Mouse (Mus musculus) lung, embryonic 15.5 days (tissue): ENCODE data around the gene Cbr2. TPM values are rescaled to one million over a fixed set of nuclear protein-coding genes. Genes with fewer than 3 reads are reported as not detected.
A peak's percentile ranks its signal among the peaks of the same experiment; 100 is the strongest.
"Not testable (repeated sequence)": the region's sequence is repeated elsewhere in the genome, so short reads cannot be mapped to it uniquely, and the experiment has no call there.

Experiments used
- ATAC-seq: fragments of 200-750 bp; cut with Nextera tagmentation; 2 replicates; pipeline ENCODE4 v1.8.0; 2017; ENCODE audit warnings: moderate number of reproducible peaks, borderline replicate concordance; ENCODE audit not compliant: low FRiP score, low TSS enrichment; ENCODE audit errors: extremely low read depth
- H3K27ac ChIP-seq: fragments of 300-500 bp; sonication (generic); 2 replicates; pipeline ENCODE4 v1.5.1; 2015; ENCODE audit warnings: moderate library complexity, mild to moderate bottlenecking, inconsistent platforms
- H3K27me3 ChIP-seq: fragments of 300-500 bp; sonication (generic); 2 replicates; pipeline ENCODE4 v1.6.1; 2015; ENCODE audit warnings: inconsistent platforms
- H3K36me3 ChIP-seq: fragments of 300-500 bp; sonication (generic); 2 replicates; pipeline ENCODE4 v1.6.1; 2015; ENCODE audit warnings: inconsistent platforms
- H3K4me1 ChIP-seq: fragments of 300-500 bp; sonication (generic); 2 replicates; pipeline ENCODE4 v1.6.1; 2015; ENCODE audit warnings: inconsistent platforms
- H3K4me2 ChIP-seq: fragments of 300-500 bp; sonication (generic); 2 replicates; pipeline ENCODE4 v1.6.1; 2015; ENCODE audit warnings: inconsistent platforms, mild to moderate bottlenecking, moderate library complexity
- H3K4me3 ChIP-seq: fragments of 300-500 bp; sonication (generic); 2 replicates; pipeline ENCODE4 v1.5.1; 2015; ENCODE audit warnings: mild to moderate bottlenecking, inconsistent platforms
- H3K9ac ChIP-seq: fragments of 300-500 bp; sonication (generic); 2 replicates; pipeline ENCODE4 v1.6.1; 2015; ENCODE audit warnings: inconsistent platforms
- H3K9me3 ChIP-seq: fragments of 300-500 bp; sonication (generic); 2 replicates; pipeline ENCODE4 v1.6.1; 2016; ENCODE audit warnings: inconsistent platforms
- WGBS: fragments of 180-500 bp; shearing (Covaris S2); methylation state at CpG from one replicate; pipeline ENCODE4 v1.1.7; 2015; 5-methylcytosine and 5-hydroxymethylcytosine counted together
- polyA plus RNA-seq: library from polyadenylated mRNA; unstranded; fragments of >200 nt; fragmentation: Nextera tagmentation; extraction: Ambion mirVana; gene quantifications from 2 replicates; pipeline ENCODE4 v1.2.1, GENCODE M21; 2015

Cbr2 gene
- polyA plus RNA-seq: 102 and 103 TPM in 2 replicates

GRCm38 (mm10) chr11:120731858-120732680, at the start of gene Cbr2:
Cbr2 (minus strand) TSS chr11:120732114.
- 69% methylated on average over 12 of the region's 12 CpGs for WGBS
- Histone ChIP-seq H3K36me3 (no peaks in the 10 kb centered on the region), H3K9ac (no peak within 1 kb of the TSS), H3K4me1 (peaks cover 20% of the 10 kb centered on the region), H3K4me2 (no peak within 1 kb of the TSS), H3K4me3 (no peak within 1 kb of the TSS), H3K27me3 (no peaks in the 10 kb centered on the region), H3K27ac (peak within 1 kb of the TSS; percentile 38; the same call in 1 of the 2 replicates), H3K9me3 (no peaks in the 10 kb centered on the region)
- no peak for ATAC-seq

GRCm38 (mm10) chr11:120781361-120781760, 49.4 kb upstream of the Cbr2 start:
- H3K27me3 ChIP-seq, ATAC-seq, H3K4me3 ChIP-seq, H3K27ac ChIP-seq, H3K9ac ChIP-seq, H3K9me3 ChIP-seq, H3K4me2 ChIP-seq: not testable (repeated sequence)
- WGBS: 93% methylated on average over 6 of the region's 6 CpGs
- H3K4me1 ChIP-seq: peaks cover 18% of the 10 kb centered on the region
- peaks cover 13% of the 10 kb centered on the region for H3K36me3 ChIP-seq

GRCm38 (mm10) chr11:120779876-120780275, 48.0 kb upstream of the Cbr2 start:
- no peak overlapping the region for H3K4me3 ChIP-seq
- H3K36me3 ChIP-seq: peaks cover 8% of the 10 kb centered on the region; the same call in 1 of the 2 replicates
- H3K4me1 ChIP-seq: peaks cover 11% of the 10 kb centered on the region
- H3K27me3 ChIP-seq: no peaks in the 10 kb centered on the region
- no peak for ATAC-seq
- 89% methylated on average over 1 of the region's 1 CpGs for WGBS
- H3K4me2 ChIP-seq: no peak overlapping the region
- H3K27ac ChIP-seq: no peak overlapping the region
- H3K9ac ChIP-seq: no peak overlapping the region
- no peaks in the 10 kb centered on the region for H3K9me3 ChIP-seq

GRCm38 (mm10) chr11:120777123-120777522, 45.2 kb upstream of the Cbr2 start:
- no peak overlapping the region for H3K9ac ChIP-seq
- 33% methylated on average over 6 of the region's 6 CpGs for WGBS
- H3K27me3 ChIP-seq: no peaks in the 10 kb centered on the region
- ATAC-seq: no peak
- H3K27ac ChIP-seq: no peak overlapping the region
- H3K4me3 ChIP-seq: no peak overlapping the region
- H3K4me1 ChIP-seq: no peaks in the 10 kb centered on the region
- peaks cover 7% of the 10 kb centered on the region; the same call in 1 of the 2 replicates for H3K36me3 ChIP-seq
- no peaks in the 10 kb centered on the region for H3K9me3 ChIP-seq
- H3K4me2 ChIP-seq: no peak overlapping the region

DNA sequence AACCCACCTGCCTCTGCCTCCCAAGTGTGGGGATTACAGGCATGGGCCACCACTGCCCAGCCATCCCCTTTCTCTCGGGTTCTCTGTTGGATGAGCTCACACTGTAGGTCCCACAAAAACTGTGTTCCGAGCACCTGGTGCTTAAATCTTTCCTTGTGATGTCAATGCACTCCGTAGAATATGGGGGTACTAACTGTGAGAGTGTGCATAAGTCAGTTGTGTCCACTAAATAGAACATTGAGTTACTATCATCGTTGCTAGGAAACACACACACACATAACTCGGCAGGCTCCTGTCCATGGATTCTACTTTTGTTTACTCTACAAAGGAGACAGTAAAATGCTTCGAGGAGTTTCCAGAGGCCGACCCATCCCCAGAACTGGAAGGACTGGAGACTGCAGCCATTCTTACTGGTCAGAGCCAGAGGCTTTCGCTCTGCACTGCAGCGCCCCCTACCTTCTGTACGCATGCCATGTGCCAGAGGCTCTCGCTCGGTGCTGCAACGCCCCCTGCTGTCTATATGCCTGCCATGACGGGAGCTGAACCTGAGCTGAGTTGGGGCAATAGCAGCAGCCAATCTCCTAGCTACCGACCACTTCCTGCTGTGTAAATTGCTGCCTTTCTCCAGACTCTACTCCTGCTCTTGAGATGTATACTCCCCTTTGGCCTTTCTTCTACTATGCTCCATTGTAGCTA, 44.0 kb upstream of the Cbr2 start:
- ATAC-seq: peak; percentile 86

GRCm38 (mm10) chr11:120773463-120774190, 41.7 kb upstream of the Cbr2 start:
- Histone ChIP-seq H3K9me3 (no peaks in the 10 kb centered on the region), H3K4me2 (no peak overlapping the region), H3K27ac (no peak overlapping the region), H3K27me3 (no peaks in the 10 kb centered on the region), H3K4me3 (no peak overlapping the region), H3K36me3 (no peaks in the 10 kb centered on the region), H3K4me1 (no peaks in the 10 kb centered on the region), H3K9ac (no peak overlapping the region)
- no peak for ATAC-seq
- 84% methylated on average over 7 of the region's 7 CpGs for WGBS

More for the DNA sequence above, 44.0 kb upstream of the Cbr2 start:
- H3K27ac ChIP-seq: no peak overlapping the region
- no peak overlapping the region for H3K4me2 ChIP-seq
- no peak overlapping the region for H3K4me3 ChIP-seq
- no peaks in the 10 kb centered on the region for H3K27me3 ChIP-seq
- H3K9me3 ChIP-seq: no peaks in the 10 kb centered on the region
- H3K36me3 ChIP-seq: no peaks in the 10 kb centered on the region
- no peak overlapping the region for H3K9ac ChIP-seq
- H3K4me1 ChIP-seq: no peaks in the 10 kb centered on the region
- WGBS: 22% methylated on average over 15 of the region's 15 CpGs

DNA sequence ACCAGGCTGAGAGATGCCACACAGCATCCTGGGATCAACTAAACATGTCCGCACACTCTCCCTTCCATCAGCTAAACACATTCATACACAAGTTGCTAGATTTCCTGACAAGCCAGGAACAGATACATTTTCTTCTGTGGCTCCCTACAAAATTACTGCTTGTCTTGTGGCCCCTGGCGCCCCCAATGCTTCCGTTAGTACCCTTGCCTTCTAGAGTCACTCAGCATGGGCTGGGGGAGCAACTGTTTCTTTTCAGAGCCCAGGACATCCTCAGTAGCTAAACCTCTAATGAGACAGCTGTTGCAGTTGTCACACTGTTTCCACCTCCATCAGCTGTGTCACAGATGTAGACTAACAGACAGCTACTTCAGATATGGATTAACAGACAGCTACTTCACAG, 40.8 kb upstream of the Cbr2 start:
- Histone ChIP-seq H3K27ac (no peak overlapping the region), H3K27me3 (no peaks in the 10 kb centered on the region), H3K4me1 (no peaks in the 10 kb centered on the region), H3K4me2 (no peak overlapping the region), H3K4me3 (no peak overlapping the region), H3K9me3 (no peaks in the 10 kb centered on the region), H3K9ac (no peak overlapping the region), H3K36me3 (no peaks in the 10 kb centered on the region)
- ATAC-seq: no peak
- 75% methylated on average over 3 of the region's 3 CpGs for WGBS

DNA sequence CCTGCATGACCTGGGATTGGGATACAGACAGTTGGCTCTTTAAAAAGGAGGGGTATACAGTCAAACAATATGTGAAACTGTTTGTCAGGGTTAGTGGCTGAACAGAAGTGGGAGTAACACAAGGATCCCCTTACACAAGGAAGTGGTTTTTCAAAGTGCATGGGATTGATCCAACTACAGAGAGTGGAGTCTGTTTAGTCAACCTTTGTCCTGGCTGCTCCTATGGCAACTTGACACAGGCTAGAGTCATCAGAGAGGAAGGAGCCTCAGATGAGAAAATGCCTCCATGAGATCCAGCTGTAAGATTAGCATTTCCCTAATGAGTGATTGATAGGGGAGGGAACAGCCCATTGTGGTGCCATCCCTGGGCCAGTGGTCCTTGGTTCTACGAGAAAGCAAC, 36.3 kb upstream of the Cbr2 start:
- WGBS: 58% methylated on average over 1 of the region's 1 CpGs
- Histone ChIP-seq H3K9me3 (no peaks in the 10 kb centered on the region), H3K36me3 (no peaks in the 10 kb centered on the region), H3K4me2 (no peak overlapping the region), H3K4me1 (no peaks in the 10 kb centered on the region), H3K9ac (no peak overlapping the region), H3K27me3 (no peaks in the 10 kb centered on the region), H3K27ac (no peak overlapping the region), H3K4me3 (no peak overlapping the region)
- no peak for ATAC-seq

DNA sequence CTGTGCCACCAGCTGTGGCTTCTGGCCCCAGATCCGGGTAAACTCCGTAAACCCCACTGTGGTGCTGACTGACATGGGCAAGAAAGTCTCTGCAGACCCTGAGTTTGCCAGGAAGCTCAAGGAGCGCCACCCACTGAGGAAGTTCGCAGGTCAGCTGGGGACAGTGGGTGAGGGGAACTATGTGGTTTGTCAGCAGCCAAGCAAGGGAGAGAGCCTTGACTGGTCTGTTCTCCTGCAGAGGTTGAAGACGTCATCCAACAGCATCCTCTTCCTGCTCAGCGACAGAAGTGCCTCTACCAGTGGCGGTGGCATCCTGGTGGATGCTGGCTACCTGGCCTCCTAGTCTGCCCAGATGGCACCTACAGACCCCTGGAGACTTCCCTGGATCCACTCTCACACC, 35.1 kb upstream of the Cbr2 start:
- ATAC-seq, H3K27ac ChIP-seq, H3K4me2 ChIP-seq, H3K4me1 ChIP-seq, H3K9me3 ChIP-seq, H3K36me3 ChIP-seq, H3K9ac ChIP-seq, H3K27me3 ChIP-seq, H3K4me3 ChIP-seq: not testable (repeated sequence)
- WGBS: 70% methylated on average over 4 of the region's 7 CpGs

DNA sequence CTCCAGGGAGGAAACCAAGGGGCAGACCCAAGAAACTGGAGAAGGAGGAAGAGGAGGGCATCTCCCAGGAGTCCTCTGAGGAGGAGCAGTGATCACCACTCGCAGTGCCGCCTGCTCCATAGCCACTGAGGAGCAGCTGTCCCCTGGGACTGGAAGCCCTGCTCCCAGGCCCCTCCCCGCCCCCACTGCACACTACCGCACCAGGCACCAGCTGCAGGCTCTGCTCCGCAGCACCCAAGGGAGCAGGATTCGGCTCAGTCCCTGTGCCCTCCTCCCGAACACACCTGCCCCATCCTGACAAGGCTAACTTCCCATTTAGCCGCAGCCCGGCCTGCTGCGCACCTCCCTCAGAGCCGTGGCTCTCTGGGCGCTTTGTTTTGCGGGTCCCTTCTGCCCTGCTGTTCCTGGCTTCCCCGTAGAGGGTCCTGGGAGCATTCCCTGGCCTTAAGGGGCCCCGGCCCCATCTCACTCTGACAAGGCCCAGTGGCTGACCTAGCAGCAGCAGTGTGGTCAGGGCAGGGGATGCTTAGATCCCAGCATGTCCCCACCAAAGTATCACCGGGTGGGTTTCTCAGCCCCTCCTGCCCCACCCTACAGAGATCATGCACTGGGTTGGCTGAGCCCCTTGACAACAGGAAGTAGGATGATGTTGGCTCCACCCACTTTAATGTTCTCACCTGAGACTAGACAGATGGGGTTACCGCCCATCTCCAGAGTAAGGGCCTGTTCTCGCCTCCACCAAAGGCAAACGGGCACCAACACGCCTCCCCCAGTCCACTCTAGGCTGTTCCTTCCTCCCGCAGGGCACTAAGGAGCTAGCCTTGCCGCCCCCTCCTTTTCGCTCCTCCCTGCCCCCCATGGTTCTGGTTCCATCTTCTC, 31.4 kb upstream of the Cbr2 start:
- not testable (repeated sequence) for H3K9ac ChIP-seq, H3K9me3 ChIP-seq, H3K27me3 ChIP-seq, H3K4me1 ChIP-seq, H3K4me3 ChIP-seq, H3K27ac ChIP-seq, H3K36me3 ChIP-seq
- 42% methylated on average over 2 of the region's 23 CpGs for WGBS
- peak; percentile 41; the same call in 1 of the 2 replicates for ATAC-seq
- H3K4me2 ChIP-seq: peak overlapping the region; percentile 41

GRCm38 (mm10) chr11:120762672-120763041, 30.7 kb upstream of the Cbr2 start, which contains the start of gene Hmga1b:
Hmga1b (plus strand) TSS chr11:120762794.
- H3K9me3 ChIP-seq, H3K4me1 ChIP-seq, H3K9ac ChIP-seq, H3K36me3 ChIP-seq, H3K27me3 ChIP-seq, H3K27ac ChIP-seq, H3K4me3 ChIP-seq, ATAC-seq: not testable (repeated sequence)
- H3K4me2 ChIP-seq: peak within 1 kb of the TSS; percentile 41
- WGBS: 10% methylated on average over 14 of the region's 14 CpGs
